Mouse (Mus musculus) limb, embryonic 14.5 days (tissue): Measurements from ENCODE around the gene Peli1. TPM values are rescaled to one million over a fixed set of nuclear protein-coding genes. Genes with fewer than 3 reads are reported as not detected.

ENCODE experiments used
- ATAC-seq: fragments of 200-750 bp; cut with Nextera tagmentation; 2 replicates; pipeline ENCODE4 v1.8.0; 2017; ENCODE audit warnings: low read depth, moderate number of reproducible peaks, moderate TSS enrichment; ENCODE audit not compliant: low FRiP score
- DNase-seq: peaks from one replicate; pipeline ENCODE4 v3.0.0-alpha.2; 2015; ENCODE audit warnings: low spot score
- H3K27ac ChIP-seq: fragments of 300-500 bp; sonication (generic); replicated peaks from 2 replicates; pipeline ENCODE4 v1.5.1; 2014; ENCODE audit warnings: low read depth, mild to moderate bottlenecking, low read length, moderate library complexity, mixed read lengths
- H3K27me3 ChIP-seq: fragments of 300-500 bp; sonication (generic); 2 replicates; pipeline ENCODE4 v1.6.1; 2014; ENCODE audit warnings: low read length, mixed read lengths; ENCODE audit not compliant: control insufficient read depth, insufficient read depth
- H3K36me3 ChIP-seq: fragments of 300-500 bp; sonication (generic); 2 replicates; pipeline ENCODE4 v1.6.1; 2014; ENCODE audit warnings: mild to moderate bottlenecking, low read length, moderate library complexity, mixed read lengths; ENCODE audit not compliant: control insufficient read depth, insufficient read depth
- H3K4me1 ChIP-seq: fragments of 300-500 bp; sonication (generic); 2 replicates; pipeline ENCODE4 v1.6.1; 2014; ENCODE audit warnings: antibody characterized with exemption, low read length, mixed read lengths; ENCODE audit not compliant: control insufficient read depth, insufficient read depth
- H3K4me2 ChIP-seq: fragments of 300-500 bp; sonication (generic); replicated peaks from 2 replicates; pipeline ENCODE4 v1.6.1; 2014; ENCODE audit warnings: low read depth, mild to moderate bottlenecking, low read length, moderate library complexity; ENCODE audit not compliant: severe bottlenecking
- H3K4me3 ChIP-seq: fragments of 300-500 bp; sonication (generic); replicated peaks from 2 replicates; pipeline ENCODE4 v1.5.1; 2014; ENCODE audit warnings: low read length
- H3K9ac ChIP-seq: fragments of 300-500 bp; sonication (generic); 2 replicates; pipeline ENCODE4 v1.6.1; 2014; ENCODE audit warnings: mild to moderate bottlenecking, low read depth, low read length, moderate library complexity; ENCODE audit not compliant: severe bottlenecking
- H3K9me3 ChIP-seq: fragments of 300-500 bp; sonication (generic); 2 replicates; pipeline ENCODE4 v1.6.1; 2016; ENCODE audit warnings: low read length; ENCODE audit not compliant: control insufficient read depth
- POLR2A ChIP-seq: fragments of 200-500 bp; IDR thresholded peaks from 2 replicates; pipeline ENCODE4 v1.8.0; 2012; ENCODE audit warnings: inconsistent platforms, mild to moderate bottlenecking, moderate library complexity, borderline replicate concordance; ENCODE audit not compliant: insufficient read depth, insufficient read length; ENCODE audit errors: extremely low read depth
- WGBS: fragments of 180-500 bp; shearing (Covaris S2); extraction: QIAGEN DNeasy Blood & Tissue Kit; methylation state at CpG from one replicate; pipeline ENCODE4 v1.1.7; 2014; 5-methylcytosine and 5-hydroxymethylcytosine counted together
- polyA plus RNA-seq, 2 experiments: library from polyadenylated mRNA; depleted of rRNA in 1 of 2; stranded (reverse) in 1 of 2; unstranded in 1 of 2; fragments of >200 nt; fragmentation: Nextera tagmentation in 1 of 2; extraction: Ambion mirVana in 1 of 2; gene quantifications; 2 replicates each; pipeline versions ENCODE4 v1.2.1 to v1.2.3; 2012 to 2014

Gene Peli1
- polyA plus RNA-seq, 2 experiments: 28.1 to 43.8 TPM

- Histone ChIP-seq H3K4me2 (no peak overlapping the region), H3K4me1 (0 out of 2 replicates have a peak, but pooled peaks cover 2% of the 10 kb centered on the region), H3K36me3 (peaks cover 5% of the 10 kb centered on the region), H3K4me3 (no peak overlapping the region), H3K27ac (no peak overlapping the region), H3K9ac (no peak overlapping the region), H3K27me3 (no peaks in the 10 kb centered on the region), H3K9me3 (no peaks in the 10 kb centered on the region)
- DNase-seq (no peak), ATAC-seq (no peak)
- TF ChIP-seq POLR2A: no peak
- WGBS: 79% methylated on average over 6 of the region's 6 CpGs
Measured at GRCm38 (mm10) chr11:21102273-21103005, 11.3 kb downstream of the Peli1 start.

GRCm38 (mm10) chr11:21103186-21103585 lies 12.1 kb downstream of the Peli1 start:
- Histone ChIP-seq H3K9ac (no peak overlapping the region), H3K4me3 (no peak overlapping the region), H3K9me3 (no peaks in the 10 kb centered on the region), H3K36me3 (peaks cover 8% of the 10 kb centered on the region), H3K4me2 (no peak overlapping the region), H3K27me3 (no peaks in the 10 kb centered on the region), H3K27ac (no peak overlapping the region), H3K4me1 (0 out of 2 replicates have a peak, but pooled peaks cover 2% of the 10 kb centered on the region)
- no peak for TF ChIP-seq POLR2A
- ATAC-seq: no peak
- whole genome bisulfite sequencing: 63% methylated on average over 2 of the region's 2 CpGs
- no peak for DNase-seq

GRCm38 (mm10) chr11:21105393-21105792 lies 14.3 kb downstream of the Peli1 start:
- 86% methylated on average over 1 of the region's 1 CpGs for WGBS
- no peak for ATAC-seq
- Histone ChIP-seq H3K9ac (no peak overlapping the region), H3K27me3 (no peaks in the 10 kb centered on the region), H3K27ac (no peak overlapping the region), H3K36me3 (peaks cover 8% of the 10 kb centered on the region), H3K4me3 (no peak overlapping the region), H3K9me3 (no peaks in the 10 kb centered on the region), H3K4me2 (no peak overlapping the region), H3K4me1 (0 out of 2 replicates have a peak, but pooled peaks cover 2% of the 10 kb centered on the region)
- DNase-seq: no peak
- TF ChIP-seq POLR2A: no peak

- Histone ChIP-seq H3K27me3 (no peaks in the 10 kb centered on the region), H3K27ac (no peak overlapping the region), H3K4me2 (no peak overlapping the region), H3K36me3 (peaks cover 8% of the 10 kb centered on the region), H3K9me3 (no peaks in the 10 kb centered on the region), H3K9ac (no peak overlapping the region), H3K4me1 (0 out of 2 replicates have a peak, but pooled peaks cover 2% of the 10 kb centered on the region), H3K4me3 (no peak overlapping the region)
- WGBS: 95% methylated on average over 1 of the region's 1 CpGs
- no peak for TF ChIP-seq POLR2A
- no peak for DNase-seq
- ATAC-seq: no peak
Measured at GRCm38 (mm10) chr11:21107120-21107519, 16.0 kb downstream of the Peli1 start.

GRCm38 (mm10) chr11:21109279-21109678 lies 18.2 kb downstream of the Peli1 start:
- H3K9me3 ChIP-seq: no peaks in the 10 kb centered on the region
- no peak overlapping the region for H3K27ac ChIP-seq
- H3K36me3 ChIP-seq: peaks cover 8% of the 10 kb centered on the region
- H3K27me3 ChIP-seq: no peaks in the 10 kb centered on the region
- TF ChIP-seq POLR2A: no peak
- H3K4me2 ChIP-seq: no peak overlapping the region
- H3K4me1 ChIP-seq: no peaks in the 10 kb centered on the region; the same call in 1 of the 2 replicates
- DNase-seq: no peak
- no peak overlapping the region for H3K4me3 ChIP-seq
- WGBS: 90% methylated on average over 2 of the region's 2 CpGs
- H3K9ac ChIP-seq: no peak overlapping the region
- no peak for ATAC-seq
